Mouse (Mus musculus) right cerebral cortex, adult 2 months (tissue): ENCODE data around the gene Atp6v1d.

ENCODE experiments used
- DNase-seq, 2 experiments: peaks; one replicate each; pipeline ENCODE4 v3.0.0; 2021 to 2022; ENCODE audit warnings: low spot score in 2 of 2

The Atp6v1d gene

DNA sequence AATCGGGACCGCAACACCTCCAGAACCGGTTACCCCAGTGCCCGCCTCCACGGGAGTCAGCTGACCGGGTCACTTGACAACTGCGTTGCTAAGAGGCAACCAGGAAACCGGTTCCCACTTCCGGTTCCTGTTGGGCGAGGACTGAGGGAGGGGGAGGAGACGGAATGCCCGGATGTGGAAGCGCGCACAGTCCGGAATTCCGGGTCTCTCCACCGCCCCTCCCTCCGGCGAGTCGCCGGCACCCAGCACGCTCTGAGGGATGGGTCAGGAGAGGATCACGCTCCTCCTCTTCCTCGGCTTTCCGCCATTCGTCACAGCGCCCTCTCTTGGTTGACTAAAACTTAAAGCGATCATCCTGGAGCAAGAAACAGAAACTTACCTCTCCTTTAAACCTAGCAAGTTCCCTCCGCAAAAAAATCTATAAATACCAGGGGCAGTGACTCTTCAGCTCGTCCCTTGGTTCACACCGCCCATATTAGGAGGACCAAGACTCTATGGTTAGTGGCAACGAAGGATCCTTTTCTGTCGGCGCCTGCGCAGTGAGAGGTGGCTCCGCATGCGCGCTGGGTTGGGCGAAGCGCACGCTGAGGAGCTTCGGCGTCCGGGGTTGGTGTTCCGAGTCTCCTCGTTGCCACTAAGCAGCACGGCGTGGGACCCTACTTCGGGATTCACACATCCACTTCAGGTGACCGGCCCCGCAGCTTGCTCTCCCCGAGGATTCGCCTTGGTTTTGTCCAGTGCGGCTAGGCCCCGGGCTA, at the start of gene Atp6v1d, which contains the start of gene Eif2s1:
Gene Atp6v1d, minus strand, starts transcription at position 143 of the 758 bp plus-strand sequence.
Gene Eif2s1, plus strand, starts transcription at position 324 of the 758 bp plus-strand sequence.
- DNase-seq = peak; percentile 98 to 99

DNA sequence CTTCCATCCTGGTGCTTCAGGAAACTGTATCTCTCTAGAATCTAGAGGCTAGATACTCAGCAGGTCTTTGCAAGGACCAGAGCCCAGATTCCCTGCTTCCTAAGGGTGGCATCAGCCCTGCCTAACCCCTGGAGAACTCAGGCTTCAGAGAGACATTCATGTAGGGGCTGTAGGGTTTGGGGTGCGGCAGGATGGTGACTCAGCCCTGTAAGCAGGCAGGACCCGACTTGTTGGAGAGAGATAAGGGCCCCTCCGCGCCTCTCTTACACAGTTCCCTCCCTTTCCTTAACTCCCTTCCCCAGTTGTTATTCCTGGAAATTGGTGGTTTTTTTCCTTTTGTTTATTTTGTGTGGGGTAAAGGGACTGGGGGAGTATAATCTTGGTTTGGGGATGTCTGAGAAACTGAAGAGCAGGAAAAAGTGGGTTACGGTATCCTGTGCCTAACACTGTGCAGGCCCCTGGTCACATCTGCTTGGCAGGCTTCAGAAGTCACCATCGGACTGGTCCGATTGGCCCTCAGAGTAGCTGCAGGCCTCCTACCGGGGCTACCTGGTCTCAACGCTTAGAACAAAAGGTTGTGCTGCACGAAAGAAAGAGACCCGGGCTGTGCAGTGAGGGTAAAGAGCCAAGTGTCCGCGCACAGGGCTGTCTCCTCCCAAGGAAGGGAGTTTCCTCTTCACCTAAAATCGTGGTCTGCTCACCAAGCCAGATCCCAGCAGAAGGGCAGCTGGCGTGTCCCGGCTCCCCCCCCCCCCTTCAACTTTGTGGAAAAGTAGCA, 49.4 kb upstream of the Atp6v1d start:
- DNase-seq = no peak

DNA sequence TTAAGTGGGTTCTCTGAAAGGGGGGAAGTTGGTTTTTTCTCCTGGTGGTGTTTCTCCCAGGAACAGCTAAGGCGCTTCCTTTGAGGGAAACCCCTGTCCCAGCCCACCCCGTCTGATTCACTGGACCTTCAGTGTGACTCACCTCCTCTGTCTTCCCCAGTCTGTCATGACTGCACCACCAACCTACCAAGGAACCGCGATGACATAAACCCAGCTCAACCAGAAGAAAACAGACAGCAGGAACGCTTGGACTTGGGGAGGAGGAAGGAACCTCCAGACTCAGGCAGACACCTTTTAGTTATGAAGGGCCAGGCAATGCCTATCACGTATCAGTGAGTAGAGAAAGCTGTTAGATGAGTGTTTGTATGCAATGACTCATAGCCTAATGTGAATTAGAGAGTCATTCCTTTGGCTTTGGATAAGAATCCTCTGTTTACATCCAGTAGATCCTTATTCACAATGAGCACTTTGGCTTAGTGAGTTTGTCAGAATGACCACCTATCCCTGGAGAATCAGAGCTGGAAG, 46.7 kb upstream of the Atp6v1d start:
- DNase-seq = no peak

DNA sequence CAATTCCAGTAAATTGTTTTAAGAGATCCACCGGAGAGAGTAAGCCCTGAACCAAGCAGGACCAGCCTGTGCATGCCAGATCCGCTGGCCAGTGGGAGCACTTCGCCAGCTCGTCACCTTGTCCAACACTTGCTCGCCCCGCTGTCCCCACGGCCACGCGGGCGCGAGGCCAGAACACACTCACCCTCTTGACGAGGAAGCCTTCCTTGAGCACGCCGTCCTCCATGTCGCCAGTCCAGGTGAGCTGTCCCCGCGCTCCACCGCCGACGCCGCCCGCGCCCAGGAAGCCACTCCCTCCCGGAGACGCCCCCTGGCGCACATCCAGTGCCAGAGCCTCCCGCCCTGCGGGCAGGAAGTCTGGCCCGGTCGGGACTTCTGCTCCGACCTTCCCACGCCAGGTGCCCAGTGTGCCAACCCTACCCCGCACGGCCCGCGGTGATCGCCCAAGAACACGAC, 45.3 kb upstream of the Atp6v1d start, which contains the start of gene Plek2:
Gene Plek2, minus strand, starts transcription at position 258 of the 456 bp plus-strand sequence.
- DNase-seq = no peak

DNA sequence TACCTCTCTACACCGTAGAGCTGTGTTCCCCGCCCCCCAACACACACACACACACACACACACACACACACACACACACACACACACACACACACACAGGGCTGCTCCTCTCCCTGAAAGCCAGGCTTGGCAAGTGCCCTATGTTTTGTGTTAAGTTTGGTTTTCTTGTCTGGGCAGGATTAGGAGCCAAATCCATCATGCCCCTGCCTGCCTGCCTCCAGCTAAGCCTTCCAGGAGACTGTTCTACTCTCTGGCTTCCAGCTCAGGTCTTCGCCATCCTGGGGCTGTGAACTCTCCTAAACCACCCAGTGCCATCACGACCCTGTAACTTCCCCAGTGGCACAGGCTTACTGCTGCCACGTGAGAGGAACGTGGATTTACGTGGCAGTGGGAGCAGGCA, 43.1 kb upstream of the Atp6v1d start:
- no peak for DNase-seq

DNA sequence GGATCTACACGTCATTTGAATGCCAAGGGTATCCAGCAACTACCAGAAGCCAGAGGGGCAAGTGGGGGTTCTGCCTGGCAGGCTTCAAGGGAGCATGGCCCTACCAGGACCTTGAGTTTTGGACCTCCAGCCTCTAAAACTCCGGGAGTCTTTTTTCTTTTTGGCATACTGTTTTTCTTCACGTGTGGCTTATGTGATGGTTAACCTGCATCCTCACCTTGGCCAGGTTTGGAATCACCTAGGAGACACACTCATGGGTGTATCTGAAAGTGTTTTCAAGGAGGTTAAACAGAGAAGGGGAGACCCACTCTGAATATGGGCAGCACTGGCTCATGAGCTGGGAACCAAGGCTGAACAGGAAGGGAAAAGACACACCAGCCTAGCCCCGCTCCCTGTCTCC, 41.9 kb upstream of the Atp6v1d start:
- DNase-seq = no peak

DNA sequence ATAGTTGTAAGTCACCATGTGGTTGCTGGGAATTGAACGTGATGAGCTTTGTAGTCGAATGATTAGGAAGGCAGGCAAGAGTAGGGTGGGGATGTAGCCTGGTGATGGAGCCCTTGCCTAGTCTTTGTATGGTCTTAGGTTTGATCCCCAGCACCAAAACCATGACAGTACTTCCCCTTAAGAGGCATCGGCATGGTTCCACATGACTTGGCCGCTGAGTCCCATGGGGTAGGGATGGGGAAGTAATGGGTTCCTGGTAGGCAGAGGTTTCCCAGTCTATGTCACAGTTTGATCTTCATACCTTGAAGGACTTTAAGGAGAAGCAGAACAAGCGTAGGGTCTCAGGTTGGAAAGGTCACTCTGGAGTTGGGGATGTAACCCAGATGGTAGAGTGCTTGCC, 40.0 kb upstream of the Atp6v1d start:
- DNase-seq = no peak

DNA sequence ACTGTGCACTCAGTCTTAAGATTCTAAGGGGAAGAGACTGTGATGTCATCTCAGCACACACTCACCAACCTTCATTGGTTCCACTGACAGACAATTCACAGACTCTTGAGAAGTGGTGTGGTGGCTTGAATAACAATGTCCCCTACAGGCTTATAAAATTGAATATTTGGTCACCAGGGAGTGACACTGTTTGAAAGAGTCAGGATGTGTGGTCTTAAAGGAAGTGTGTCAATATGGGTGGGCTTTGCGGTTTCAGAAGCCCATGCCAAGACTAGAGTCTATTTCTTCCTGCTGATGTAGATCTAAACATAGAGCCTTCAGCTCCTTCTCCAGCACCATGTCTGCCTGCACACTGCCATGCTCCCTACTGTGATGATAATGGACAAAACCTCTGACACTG, 36.4 kb upstream of the Atp6v1d start:
- no peak for DNase-seq

DNA sequence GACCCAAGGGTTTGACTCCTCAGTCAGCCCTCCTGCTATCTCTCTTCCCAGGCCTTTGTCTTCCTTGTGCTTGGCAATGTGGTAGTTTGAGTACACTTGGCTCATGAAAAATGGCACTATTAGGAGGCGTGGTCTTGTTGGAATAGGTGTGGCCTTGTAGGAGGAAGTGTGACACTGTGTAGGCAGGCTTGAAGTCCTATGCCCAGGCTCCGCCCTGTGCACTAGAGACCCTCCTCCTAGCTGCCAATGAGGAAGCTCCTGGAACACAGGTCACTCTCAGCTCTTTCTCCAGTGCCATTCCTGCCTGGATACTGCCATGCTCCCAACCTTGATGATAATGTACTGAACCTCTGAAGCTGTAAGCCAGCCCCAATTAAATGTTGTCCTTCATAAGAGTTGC, 29.7 kb upstream of the Atp6v1d start:
- DNase-seq = no peak

DNA sequence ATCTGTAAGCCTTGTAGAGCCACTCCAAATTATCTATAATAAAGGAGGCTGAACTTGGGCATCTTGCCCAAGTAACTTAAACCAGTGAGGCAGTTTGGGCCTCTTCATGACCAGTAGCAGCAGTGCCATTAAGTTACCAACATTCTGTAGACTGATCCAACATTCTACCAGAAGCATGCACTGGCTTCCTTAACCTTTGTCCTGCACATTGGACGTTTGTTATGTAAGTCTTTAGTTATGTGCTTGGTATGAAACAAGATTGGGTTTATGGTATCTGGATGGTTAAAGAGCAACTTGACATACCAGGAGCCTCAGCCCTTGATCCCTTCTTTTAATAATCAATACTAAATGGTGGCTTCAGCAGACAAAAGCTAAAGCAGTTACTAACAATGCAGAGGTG, 28.6 kb upstream of the Atp6v1d start:
- no peak for DNase-seq

DNA sequence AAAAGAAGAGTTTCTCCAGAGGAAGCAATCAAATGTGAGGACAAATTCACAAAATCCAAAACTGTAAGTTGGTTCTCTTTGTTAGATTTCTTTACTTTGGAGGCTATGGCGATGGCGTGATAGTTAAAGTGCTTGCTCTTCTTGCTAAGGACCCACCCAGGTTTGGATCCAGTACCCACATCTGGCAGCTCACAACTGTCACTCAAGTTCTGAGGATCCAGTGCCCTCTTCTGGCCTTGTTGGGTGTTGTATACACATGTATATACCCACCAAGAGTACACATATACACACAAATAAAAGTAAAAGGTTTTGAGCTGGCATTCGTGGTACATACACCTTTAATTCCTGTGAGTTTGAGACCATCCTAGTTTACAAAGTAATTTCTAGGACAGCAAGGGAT, 13.1 kb upstream of the Atp6v1d start:
- DNase-seq = no peak

DNA sequence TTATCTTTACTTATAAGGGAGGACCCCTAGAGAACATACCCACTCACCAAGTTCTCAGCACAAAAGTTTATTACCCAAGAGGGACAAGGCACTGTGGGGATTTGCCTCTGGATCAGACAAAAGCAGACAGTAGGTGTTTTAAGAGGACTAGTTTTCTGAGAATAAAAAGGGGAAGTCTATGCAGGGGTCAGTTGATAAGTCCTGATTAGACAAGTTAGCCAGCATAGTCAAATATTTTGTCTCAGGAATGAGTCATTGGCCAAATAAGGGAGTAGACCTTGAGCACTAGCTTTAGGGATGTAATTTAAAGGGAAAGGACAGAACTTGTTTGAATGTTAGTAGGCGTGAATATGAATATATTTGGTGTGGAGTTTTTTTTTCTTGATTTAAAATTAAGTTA, 6.7 kb upstream of the Atp6v1d start:
- DNase-seq = no peak

DNA sequence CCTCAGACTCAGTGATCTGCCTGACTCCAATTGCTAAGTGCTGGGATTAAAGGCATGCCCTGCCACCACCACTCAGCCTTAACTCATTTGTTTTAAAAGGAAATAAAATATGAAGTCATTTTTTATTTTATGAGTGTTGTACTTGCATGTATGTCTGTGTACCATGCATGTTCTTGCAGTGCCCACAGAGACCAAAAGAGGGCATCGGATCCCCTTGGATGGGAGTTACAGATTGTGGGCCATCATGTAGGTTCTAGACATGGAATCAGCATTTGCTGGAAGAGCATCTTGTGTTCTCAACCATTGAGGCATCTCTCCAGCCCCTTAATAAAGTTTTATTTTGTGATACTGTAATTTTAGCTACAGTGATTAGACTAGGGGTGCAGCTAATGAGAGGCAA, 4.0 kb upstream of the Atp6v1d start:
- DNase-seq = no peak

DNA sequence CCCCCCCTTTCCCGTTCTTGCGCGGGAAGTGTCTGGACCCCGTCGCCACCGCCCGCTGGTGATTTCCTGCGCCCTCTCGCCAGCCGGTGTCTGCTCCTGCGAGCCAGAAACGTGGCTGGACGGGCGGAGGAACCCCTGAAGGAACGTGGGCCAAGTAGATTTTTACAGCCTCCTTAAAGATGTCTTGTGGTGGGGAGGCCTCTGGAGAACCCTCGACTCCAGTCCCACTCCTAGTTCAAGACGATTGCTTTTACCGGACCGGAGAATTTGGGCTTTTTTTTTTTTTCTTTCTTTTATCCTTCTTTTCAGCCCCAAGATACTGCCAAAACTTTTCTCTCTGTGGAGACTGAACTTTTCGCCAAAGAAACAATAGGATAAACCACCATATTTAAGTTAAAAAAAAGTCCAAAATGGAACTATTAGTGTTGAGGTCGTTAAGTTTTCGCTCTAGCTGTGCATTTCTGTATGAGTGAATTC, 854 bp upstream of the Atp6v1d start:
- DNase-seq = no peak

DNA sequence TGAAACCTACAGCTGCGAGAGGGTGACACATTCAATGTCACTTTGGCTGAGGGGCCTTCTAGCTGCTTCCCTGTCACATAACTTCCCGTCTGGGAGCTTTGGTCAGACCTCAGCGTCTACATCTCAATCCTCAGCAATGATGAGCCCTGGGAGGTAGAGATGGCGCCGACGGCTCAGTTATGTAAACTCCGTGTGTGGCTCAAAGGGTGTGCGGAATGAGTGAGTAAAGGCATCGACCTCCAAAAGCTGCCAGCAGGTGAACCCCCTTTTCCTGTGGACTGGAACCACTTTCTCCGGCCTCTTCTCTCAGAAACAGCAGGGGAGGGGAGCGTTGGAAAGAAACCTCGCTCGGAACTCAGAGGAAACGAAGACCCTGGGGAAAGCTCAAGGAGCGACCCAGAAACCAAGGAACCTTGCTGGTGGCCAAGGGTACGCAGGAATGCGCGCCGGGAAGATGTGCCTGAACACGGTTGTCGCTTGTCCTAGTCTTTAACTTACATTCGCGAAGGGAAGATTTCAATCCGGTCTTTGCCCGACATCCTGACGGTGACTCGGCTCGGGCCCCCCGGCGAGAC, 430 bp downstream of the Atp6v1d start:
- DNase-seq = peak in 1 of 2 experiments; percentile 34

DNA sequence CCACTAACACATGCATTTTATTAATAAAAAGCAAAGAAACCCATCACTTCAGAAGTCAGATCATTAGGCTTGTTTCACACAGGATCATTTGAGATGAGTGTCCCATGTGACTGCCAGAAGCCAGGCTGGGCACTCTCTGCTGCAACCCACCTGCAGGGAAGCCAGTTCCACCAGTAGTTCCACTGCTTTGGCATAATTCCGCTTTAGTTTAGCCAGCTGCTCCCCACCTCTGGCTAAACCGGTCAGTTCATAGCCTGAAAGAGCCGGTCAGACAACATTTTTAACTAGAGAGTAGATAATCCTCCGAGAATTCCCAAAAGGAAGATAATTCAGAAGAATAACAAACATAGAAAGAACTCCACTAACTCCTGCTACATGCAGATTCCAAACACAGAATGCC, 13.2 kb downstream of the Atp6v1d start:
- DNase-seq = no peak

DNA sequence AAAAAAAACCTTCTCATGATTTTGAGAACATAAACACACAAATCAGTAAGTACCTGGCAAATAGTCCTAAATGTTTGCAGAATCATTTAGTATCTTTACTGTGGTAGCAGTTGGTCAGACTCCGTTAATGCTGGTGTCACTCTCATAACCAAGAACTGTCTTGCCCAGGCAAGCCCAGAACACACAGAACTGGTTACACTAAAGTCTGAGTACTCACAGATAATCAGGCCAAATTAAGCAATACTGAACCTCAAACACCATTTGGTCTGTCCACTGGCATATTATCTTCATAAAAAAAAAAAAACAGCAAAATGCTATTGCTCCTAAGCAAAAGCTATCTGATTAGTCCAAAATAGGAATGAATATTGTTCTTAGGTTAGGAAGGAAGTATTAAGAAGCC, 19.0 kb downstream of the Atp6v1d start:
- no peak for DNase-seq

DNA sequence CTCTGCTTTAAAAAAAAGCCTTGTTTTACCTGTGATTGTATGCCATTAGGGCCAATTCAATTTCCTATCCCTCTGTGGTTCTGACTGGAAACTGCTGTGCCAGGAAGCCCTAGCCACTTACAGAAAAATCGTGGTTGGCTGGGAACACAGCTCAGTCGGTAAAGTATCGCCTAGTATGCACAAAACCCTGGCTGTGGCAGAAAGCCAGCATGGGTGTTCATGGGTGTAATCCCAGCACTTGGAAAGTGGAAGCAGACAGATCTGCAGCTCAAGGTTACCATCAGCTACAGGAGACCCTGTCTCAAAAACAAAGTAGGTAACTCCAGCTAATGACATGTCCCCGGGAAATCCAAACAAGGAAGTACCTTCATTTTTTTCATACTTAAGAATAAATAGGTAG, 21.5 kb downstream of the Atp6v1d start:
- DNase-seq = no peak

DNA sequence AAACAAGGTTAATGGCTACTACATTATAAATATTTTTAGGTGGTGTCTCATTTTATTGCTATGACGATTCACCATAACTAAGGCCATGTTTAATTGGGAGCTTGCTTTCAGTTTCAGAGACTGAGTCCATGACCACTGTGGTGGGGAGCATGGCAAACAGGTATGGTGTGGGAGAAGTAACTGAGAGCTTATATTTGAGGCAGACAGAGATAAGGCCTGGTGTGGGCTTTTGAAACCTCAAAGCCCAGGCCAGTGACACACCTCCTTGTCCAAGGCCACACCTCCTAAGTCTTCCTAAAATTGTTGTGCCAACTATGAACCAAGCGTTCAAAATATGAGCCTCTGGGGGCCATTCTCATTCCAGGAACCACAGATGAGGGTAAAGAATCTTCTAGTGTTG, 26.9 kb downstream of the Atp6v1d start:
- DNase-seq = no peak

DNA sequence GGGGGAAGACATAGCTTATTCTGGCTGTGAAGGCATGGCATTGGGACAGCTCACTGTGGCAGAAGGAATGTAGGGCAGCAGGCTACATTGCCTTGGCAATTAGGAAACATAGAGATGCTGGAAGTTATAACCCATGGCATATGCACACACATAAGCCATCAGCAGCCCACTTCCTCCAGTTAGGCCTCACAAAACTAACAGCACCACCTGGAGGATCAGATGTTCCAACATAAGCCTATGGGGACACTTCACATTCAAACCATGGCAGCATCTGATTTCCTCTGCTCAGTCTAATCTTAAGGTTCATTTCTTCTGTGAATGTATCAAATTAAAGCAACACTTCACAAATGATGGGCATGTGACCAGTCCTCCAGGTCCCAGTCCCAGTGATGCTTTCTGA, 47.0 kb downstream of the Atp6v1d start:
- DNase-seq = no peak

DNA sequence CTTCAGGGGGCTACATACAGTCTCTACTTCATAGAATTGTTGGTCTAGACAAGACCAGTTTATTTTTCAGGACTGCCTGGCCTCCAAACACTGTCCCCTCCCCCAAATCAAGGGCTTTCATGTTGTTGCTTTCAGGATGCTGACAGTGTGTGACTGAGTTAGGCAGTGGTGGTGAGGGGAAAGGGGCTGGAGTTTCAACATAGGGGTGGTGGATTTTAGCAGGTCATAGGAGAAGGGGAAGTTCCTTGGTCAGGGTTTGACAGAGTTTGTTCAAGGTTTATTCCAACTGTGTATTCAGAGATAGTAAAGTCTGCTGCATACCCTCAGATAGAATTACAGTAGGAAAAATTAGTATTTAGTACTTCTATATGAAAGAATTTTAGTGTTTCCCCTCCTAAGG, 59.6 kb downstream of the Atp6v1d start:
- no peak for DNase-seq

DNA sequence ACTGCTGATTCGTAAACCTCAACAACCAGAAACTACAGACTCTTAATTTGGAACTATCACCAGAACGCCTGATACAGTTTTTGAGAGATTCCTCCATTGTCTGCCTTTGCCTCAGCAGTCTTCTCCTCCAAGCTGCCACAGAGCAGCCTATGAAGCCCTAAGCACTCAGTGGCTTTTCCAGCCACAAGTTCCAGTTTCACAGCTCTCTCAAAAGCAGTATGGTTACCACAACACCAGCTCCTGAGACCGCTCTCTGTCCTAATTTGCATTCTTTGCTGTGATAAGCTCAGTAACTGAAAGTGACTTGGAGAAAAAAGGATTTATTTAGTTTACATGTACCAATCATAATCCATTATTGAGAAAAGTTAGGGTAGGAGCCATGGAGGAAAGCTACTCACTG, 61.4 kb downstream of the Atp6v1d start:
- DNase-seq = no peak
